Mouse (Mus musculus): ENCODE measurements around the gene Tbata.

GRCm38 (mm10) chr10:61171654-61172053, at the start of gene Tbata:
- TF ChIP-seq CTCF (IDR thresholded peaks at IDR 0.05 in 2 of 3, conservative IDR thresholded peaks at IDR 0.05 in 1 of 3; ENCODE audit: control insufficient read depth in 1 of 3, insufficient read depth in 1 of 3, low read depth in 2 of 3, low read length in 3 of 3, poor library complexity in 1 of 3, severe bottlenecking in 1 of 3) (no peak), POLR2A (IDR thresholded peaks at IDR 0.05; ENCODE audit: control insufficient read depth in 1 of 2, insufficient read depth in 1 of 2, low read depth in 1 of 2, low read length in 2 of 2, poor library complexity in 1 of 2) (no peak), ZKSCAN1 (IDR thresholded peaks at IDR 0.05; ENCODE audit: low read depth, low read length) (no peak), POLR2AphosphoS5 (IDR thresholded peaks at IDR 0.05; ENCODE audit: borderline replicate concordance, low read depth, low read length) (no peak), GATA1 (IDR thresholded peaks at IDR 0.05; ENCODE audit: low read depth, low read length) (no peak)
